ENCODE assay signal across 32 mouse cellular contexts in the genomic region with DNA sequence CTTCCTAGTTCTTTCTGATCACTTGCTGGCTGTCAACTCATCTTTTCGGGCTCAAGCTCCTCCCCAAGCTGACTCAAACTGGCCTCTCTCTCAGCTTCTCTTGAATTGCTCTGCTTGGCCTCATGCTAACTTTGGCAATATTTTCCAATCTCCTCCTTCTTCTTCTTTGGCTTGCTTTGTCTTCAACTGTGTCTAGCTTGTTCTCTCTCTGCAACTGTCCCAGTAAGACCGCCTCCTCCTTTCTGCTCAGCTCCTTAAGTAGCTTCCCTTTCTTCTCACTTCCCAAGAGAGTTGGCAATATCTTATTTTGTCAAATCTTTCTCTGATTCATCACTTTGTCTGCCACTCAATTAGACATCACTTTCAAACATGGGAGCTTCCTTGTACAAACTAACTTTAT.
"Had no signal": no experiment of that assay in that cellular context is flagged by ENCODE, and none has a peak within 500 bp of the region (broad histone marks: within the 10 kb centered on the region; RNA-seq: fewer than 3 reads in every experiment).

No protein-coding gene starts in this region.

- ATAC-seq: hindbrain, embryonic 16.5 days; hindbrain, postnatal 0 days; inflammation-experienced regulatory T-cells, adult 6 months; intestine, embryonic 15.5 days; intestine, embryonic 16.5 days had no signal

- H3K4me1 ChIP-seq: heart, embryonic 13.5 days; heart, embryonic 15.5 days; hindbrain, embryonic 12.5 days; intestine, embryonic 15.5 days; kidney, embryonic 15.5 days had no signal

- H3K4me2 ChIP-seq: heart, embryonic 13.5 days; heart, embryonic 15.5 days; hindbrain, embryonic 12.5 days; hindbrain, embryonic 13.5 days; hindbrain, embryonic 14.5 days; hindbrain, embryonic 15.5 days; intestine, embryonic 15.5 days; kidney, embryonic 15.5 days had no signal

- H3K27ac ChIP-seq: heart, embryonic 13.5 days; heart, embryonic 15.5 days; hindbrain, embryonic 10.5 days; hindbrain, embryonic 12.5 days; hindbrain, embryonic 13.5 days; hindbrain, embryonic 14.5 days; hindbrain, embryonic 15.5 days; hindbrain, postnatal 0 days; intestine, embryonic 15.5 days; kidney, embryonic 15.5 days; kidney, postnatal 0 days; layer of hippocampus, adult 2 months; left cerebral cortex, adult 2 months had no signal

- H3K27me3 ChIP-seq: heart, embryonic 13.5 days; heart, embryonic 15.5 days; hindbrain, embryonic 12.5 days; hindbrain, embryonic 13.5 days; hindbrain, embryonic 15.5 days; intestine, embryonic 15.5 days; kidney, embryonic 15.5 days had no signal

- H3K4me3 ChIP-seq: heart, embryonic 13.5 days; heart, embryonic 15.5 days; hindbrain, embryonic 10.5 days; hindbrain, embryonic 12.5 days; hindbrain, embryonic 13.5 days; hindbrain, embryonic 15.5 days; intestine, embryonic 15.5 days; kidney, embryonic 15.5 days; layer of hippocampus, adult 2 months; left cerebral cortex, adult 2 months had no signal

- H3K9ac ChIP-seq: heart, embryonic 13.5 days; heart, embryonic 15.5 days; hindbrain, embryonic 12.5 days; hindbrain, embryonic 13.5 days; hindbrain, embryonic 14.5 days; hindbrain, embryonic 15.5 days; intestine, embryonic 15.5 days; kidney, embryonic 15.5 days had no signal

- DNase-seq: heart, postnatal 10 days; heart, postnatal 14 days; heart, postnatal 36 days; heart, postnatal 4 days; kidney, adult 11 months; kidney, adult 18-20 months; kidney, adult 2 months; kidney, adult 8-10 months; kidney, adult 9 months; kidney, postnatal 10 days; kidney, postnatal 14 days; kidney, postnatal 25 days; kidney, postnatal 36 days; kidney, postnatal 4 days; layer of hippocampus, adult 9-11 months; layer of hippocampus, postnatal 36 days had no signal

- H3K9me3 ChIP-seq: heart, embryonic 13.5 days; heart, embryonic 15.5 days; hindbrain, embryonic 10.5 days; hindbrain, embryonic 12.5 days; hindbrain, embryonic 13.5 days; hindbrain, embryonic 15.5 days; intestine, embryonic 15.5 days; kidney, embryonic 15.5 days had no signal

- H3K36me3 ChIP-seq: heart, embryonic 15.5 days; hindbrain, embryonic 10.5 days; hindbrain, embryonic 12.5 days; hindbrain, embryonic 13.5 days; hindbrain, embryonic 15.5 days; intestine, embryonic 15.5 days; kidney, embryonic 15.5 days had no signal
